In the genomic region with DNA sequence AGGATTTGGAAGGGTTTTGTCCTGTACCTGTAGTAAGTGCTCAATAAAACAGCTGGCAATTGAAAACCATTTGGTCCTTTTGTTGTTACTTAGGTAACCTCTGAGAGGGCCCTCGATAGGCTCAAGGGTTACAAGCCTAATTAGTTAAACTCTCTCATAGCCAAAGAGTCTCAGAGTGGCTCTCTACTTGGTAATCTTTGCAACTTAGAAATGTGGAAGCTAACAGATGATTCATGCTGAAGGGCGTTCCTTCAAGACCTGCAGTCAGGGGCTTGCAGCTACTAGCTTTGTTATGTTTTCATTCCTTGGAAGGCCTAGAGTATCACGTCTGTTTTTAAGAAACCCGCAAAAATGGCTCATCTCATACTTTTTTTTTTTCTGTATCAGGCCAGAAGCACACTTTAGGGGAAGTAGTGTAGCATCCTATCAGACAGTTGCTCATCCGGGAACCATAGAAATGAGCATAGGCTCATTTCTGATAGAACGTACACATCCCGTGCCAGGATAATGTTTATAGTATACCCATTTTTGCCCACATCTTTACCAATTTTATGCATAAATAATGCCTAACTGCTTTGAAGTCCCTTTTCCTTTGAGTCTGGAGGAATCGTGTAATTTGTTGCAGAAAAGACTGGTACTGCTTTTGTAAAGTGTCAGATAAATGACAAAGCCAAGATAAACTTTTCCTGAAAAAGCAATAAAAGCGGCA, we compare ENCODE assay signal across 8 mouse cellular contexts. TPM values are rescaled to one million over a fixed set of nuclear protein-coding genes. Genes with fewer than 3 reads are reported as not detected.
DNase-seq lines count a peak whose midpoint lies in the region; ATAC-seq and TF ChIP-seq lines count a peak whose summit lies in the region.

No protein-coding gene starts in this region.

- no peaks in the 10 kb centered on the region for H3K9me3 ChIP-seq in MEL (replicated peaks; ENCODE audit: insufficient read depth, low read length)
- no peaks in the 10 kb centered on the region for H3K9me3 ChIP-seq in forebrain, postnatal 0 days (ENCODE audit: low read length)
- no peaks in the 10 kb centered on the region for H3K9me3 ChIP-seq in lung, postnatal 0 days (ENCODE audit: low read length)

- no peak for ATAC-seq in forebrain, postnatal 0 days
- peak; percentile 30 for ATAC-seq in lung, postnatal 0 days

- H3K79me2 ChIP-seq in MEL (ENCODE audit: control insufficient read depth, insufficient read depth, low read length, poor library complexity), result peaks cover 6% of the 10 kb centered on the region; the same call in 1 of the 2 replicates

- H3K4me3 ChIP-seq in MEL (ENCODE audit: control insufficient read depth in 1 of 2, insufficient read depth in 1 of 2, low read depth in 2 of 2, low read length in 2 of 2), result peak overlapping the region; percentile 87 to 97
- H3K4me3 ChIP-seq in forebrain, postnatal 0 days (ENCODE audit: low read depth, low read length), result peak overlapping the region; percentile 92
- H3K4me3 ChIP-seq in lung, postnatal 0 days (ENCODE audit: low read depth, low read length), result peak overlapping the region; percentile 57; the same call in 1 of the 2 replicates

- TF ChIP-seq POLR2A in MEL (IDR thresholded peaks at IDR 0.05; ENCODE audit: control insufficient read depth in 1 of 2, insufficient read depth in 1 of 2, low read depth in 1 of 2, low read length in 2 of 2, poor library complexity in 1 of 2), result no peak

- no peaks in the 10 kb centered on the region for H3K27me3 ChIP-seq in MEL (ENCODE audit: control insufficient read depth in 1 of 2, insufficient read depth in 2 of 2, low read length in 2 of 2)
- no peaks in the 10 kb centered on the region for H3K27me3 ChIP-seq in forebrain, postnatal 0 days (ENCODE audit: insufficient read depth, low read length)
- no peaks in the 10 kb centered on the region for H3K27me3 ChIP-seq in lung, postnatal 0 days (replicated peaks; ENCODE audit: insufficient read depth, low read length)

- DNase-seq in A20 (ENCODE audit: low read depth, low spot score) (peak; percentile 56), MEL (ENCODE audit: low read depth, low spot score) (peak; percentile 86)
- DNase-seq in forebrain, postnatal 0 days, result no peak
- peak; percentile 82 for DNase-seq in lung, postnatal 0 days (ENCODE audit: low spot score)
- no peak for DNase-seq in thymus, postnatal 36 days
- no peak for DNase-seq in ovary, adult 18-20 months (ENCODE audit: low spot score)
- DNase-seq in thymus, adult 18-20 months, result no peak
- no peak for DNase-seq in ovary, postnatal 36 days (ENCODE audit: low spot score)

- TF ChIP-seq RAD21 in MEL (IDR thresholded peaks at IDR 0.05; ENCODE audit: low read depth, low read length), result no peak

- H3K9ac ChIP-seq in MEL (ENCODE audit: control insufficient read depth, low read depth, low read length, poor library complexity, severe bottlenecking), result peak overlapping the region; percentile 97
- peak overlapping the region; percentile 95; the same call in 1 of the 2 replicates for H3K9ac ChIP-seq in forebrain, postnatal 0 days
- H3K9ac ChIP-seq in lung, postnatal 0 days (replicated peaks; ENCODE audit: low read depth), result 0 out of 2 replicates have a peak overlapping the region, but pooled peaks have one; percentile 50

- TF ChIP-seq CTCF in MEL (IDR thresholded peaks at IDR 0.05 in 2 of 3, conservative IDR thresholded peaks at IDR 0.05 in 1 of 3; ENCODE audit: control insufficient read depth in 1 of 3, insufficient read depth in 1 of 3, low read depth in 2 of 3, low read length in 3 of 3, poor library complexity in 1 of 3, severe bottlenecking in 1 of 3), result no peak
- TF ChIP-seq CTCF in forebrain, postnatal 0 days (IDR thresholded peaks at IDR 0.05; ENCODE audit: low read depth), result no peak
- no peak for TF ChIP-seq CTCF in lung, postnatal 0 days (IDR thresholded peaks at IDR 0.05)

- 77% methylated on average over 9 of the region's 9 CpGs for WGBS in forebrain, postnatal 0 days
- WGBS in lung, postnatal 0 days, result 58% methylated on average over 9 of the region's 9 CpGs

- peak overlapping the region; percentile 60 for H3K4me2 ChIP-seq in forebrain, postnatal 0 days (ENCODE audit: low read depth)
- H3K4me2 ChIP-seq in lung, postnatal 0 days (replicated peaks; ENCODE audit: low read depth, low read length), result peak overlapping the region; percentile 73

- TF ChIP-seq EP300 in MEL (IDR thresholded peaks at IDR 0.05; ENCODE audit: low read depth in 1 of 2, low read length in 2 of 2), result peak; percentile 61 to 66; a peak in 3 of 4 replicates
- peak; percentile 58; the same call in 1 of the 2 replicates for TF ChIP-seq EP300 in lung, postnatal 0 days (IDR thresholded peaks at IDR 0.05)

- H3K36me3 ChIP-seq in MEL (ENCODE audit: control insufficient read depth in 1 of 2, insufficient read depth in 2 of 2, low read length in 2 of 2), result peaks cover 0 to 6% of the 10 kb centered on the region in 2 experiments; a peak in 2 of 4 replicates
- peaks cover 9% of the 10 kb centered on the region; the same call in 1 of the 2 replicates for H3K36me3 ChIP-seq in forebrain, postnatal 0 days (ENCODE audit: insufficient read depth)
- no peaks in the 10 kb centered on the region for H3K36me3 ChIP-seq in lung, postnatal 0 days (ENCODE audit: insufficient read depth, low read length)

- peak overlapping the region; percentile 78 for H3K27ac ChIP-seq in MEL (ENCODE audit: control insufficient read depth, low read depth, low read length)
- no peak overlapping the region for H3K27ac ChIP-seq in forebrain, postnatal 0 days (ENCODE audit: low read depth, low read length)
- no peak overlapping the region for H3K27ac ChIP-seq in lung, postnatal 0 days (ENCODE audit: low read length)

- peaks cover 2 to 8% of the 10 kb centered on the region in 2 experiments; a peak in 2 of 4 replicates for H3K4me1 ChIP-seq in MEL (ENCODE audit: control insufficient read depth in 1 of 2, insufficient read depth in 2 of 2, low read length in 2 of 2)
- H3K4me1 ChIP-seq in forebrain, postnatal 0 days (ENCODE audit: insufficient read depth), result no peaks in the 10 kb centered on the region
- no peaks in the 10 kb centered on the region for H3K4me1 ChIP-seq in lung, postnatal 0 days (ENCODE audit: insufficient read depth, low read depth, low read length)

TF ChIP-seq in MEL, 35 proteins besides CTCF, POLR2A, EP300 and RAD21 (continues in another document):
- TF ChIP-seq ZKSCAN1 (IDR thresholded peaks at IDR 0.05; ENCODE audit: low read depth, low read length) (no peak; the same call in 1 of the 2 replicates), ZNF384 (IDR thresholded peaks at IDR 0.05; ENCODE audit: low read depth, low read length) (peak; percentile 96), GATA1 (IDR thresholded peaks at IDR 0.05; ENCODE audit: low read depth, low read length) (peak; percentile 88), HCFC1 (IDR thresholded peaks at IDR 0.05; ENCODE audit: low read depth, low read length) (peak; percentile 61; the same call in 1 of the 2 replicates), TCF12 (IDR thresholded peaks at IDR 0.05; ENCODE audit: low read depth, low read length) (no peak), KAT2A (conservative IDR thresholded peaks at IDR 0.05; ENCODE audit: low read depth, low read length) (no peak), ELF1 (IDR thresholded peaks at IDR 0.05; ENCODE audit: low read depth, low read length) (no peak; the same call in 1 of the 2 replicates), MAX (IDR thresholded peaks at IDR 0.05; ENCODE audit: low read length) (0 out of 2 replicates have a peak, but pooled peaks have one; percentile 16), CHD1 (IDR thresholded peaks at IDR 0.05; ENCODE audit: low read depth, low read length) (no peak), SIN3A (IDR thresholded peaks at IDR 0.05; ENCODE audit: low read length) (peak; percentile 88), POLR2AphosphoS2 (IDR thresholded peaks at IDR 0.05; ENCODE audit: low read length) (no peak), ZMIZ1 (IDR thresholded peaks at IDR 0.05; ENCODE audit: low read depth, low read length) (no peak), NRF1 (IDR thresholded peaks at IDR 0.05; ENCODE audit: insufficient read depth, low read depth, low read length, poor library complexity, severe bottlenecking) (no peak), USF2 (IDR thresholded peaks at IDR 0.05; ENCODE audit: borderline replicate concordance in 1 of 2, insufficient read depth in 1 of 2, low read depth in 1 of 2, low read length in 2 of 2) (no peak), CHD2 (IDR thresholded peaks at IDR 0.05; ENCODE audit: low read length) (no peak), MAFK (IDR thresholded peaks at IDR 0.05; ENCODE audit: borderline replicate concordance, low read depth, low read length) (no peak), UBTF (IDR thresholded peaks at IDR 0.05; ENCODE audit: borderline replicate concordance, insufficient read depth, low read depth, low read length) (no peak), MXI1 (IDR thresholded peaks at IDR 0.05; ENCODE audit: low read depth, low read length) (0 out of 2 replicates have a peak, but pooled peaks have one; percentile 60), POLR2AphosphoS5 (IDR thresholded peaks at IDR 0.05; ENCODE audit: borderline replicate concordance, low read depth, low read length) (no peak), JUND (IDR thresholded peaks at IDR 0.05; ENCODE audit: low read depth, low read length) (no peak), ZC3H11A (IDR thresholded peaks at IDR 0.05; ENCODE audit: low read depth, low read length) (no peak), MAZ (IDR thresholded peaks at IDR 0.05; ENCODE audit: low read depth, low read length) (no peak), RCOR1 (IDR thresholded peaks at IDR 0.05; ENCODE audit: low read depth, low read length) (peak; percentile 62), MYB (IDR thresholded peaks at IDR 0.05; ENCODE audit: low read depth, low read length) (no peak), TAL1 (IDR thresholded peaks at IDR 0.05; ENCODE audit: low read length) (peak; percentile 42)

RNA-seq across cellular contexts. Expression of a gene that starts 2.6 kb away (rescaled TPM):
- 7.7 and 8.7 TPM in 2 replicates for total RNA-seq in MEL (2012; rRNA removed)
- polyA plus RNA-seq in MEL (2012; ENCODE audit: insufficient read depth in 1 of 2, insufficient read length in 2 of 2, low read depth in 1 of 2, low replicate concordance in 2 of 2, missing spikeins in 1 of 2), result 10 to 100 TPM in 1 of 2 experiments, not detected in 1; 13.0 TPM
- total RNA-seq in forebrain, postnatal 0 days (2014; rRNA removed), result 37.4 and 41.2 TPM in 2 replicates
- 42.6 and 44.2 TPM in 2 replicates for polyA plus RNA-seq in forebrain, postnatal 0 days (2015; fragmentation: Nextera tagmentation; extraction: Ambion mirVana)
- polyA plus RNA-seq in lung, postnatal 0 days (2015; fragmentation: Nextera tagmentation; extraction: Ambion mirVana), result 14.6 and 18.4 TPM in 2 replicates

RNA-seq across cellular contexts. Expression of a gene that starts 9.6 kb away (rescaled TPM):
- total RNA-seq in MEL (2012; rRNA removed), result not detected in 2 replicates
- not detected for polyA plus RNA-seq in MEL (2012; ENCODE audit: insufficient read depth in 1 of 2, insufficient read length in 2 of 2, low read depth in 1 of 2, low replicate concordance in 2 of 2, missing spikeins in 1 of 2)
- 1.2 and 2.8 TPM in 2 replicates for total RNA-seq in forebrain, postnatal 0 days (2014; rRNA removed)
- 1.4 and 1.9 TPM in 2 replicates for polyA plus RNA-seq in forebrain, postnatal 0 days (2015; fragmentation: Nextera tagmentation; extraction: Ambion mirVana)
- polyA plus RNA-seq in lung, postnatal 0 days (2015; fragmentation: Nextera tagmentation; extraction: Ambion mirVana), result 9.9 and 10.1 TPM in 2 replicates

Comparison
In these comparisons a context has a peak if more than half of its experiments do, and no peak if none do; other contexts are left out.
1. DNase-seq: peak in A20 (single experiment), MEL (single experiment) and lung, postnatal 0 days (single experiment); none in forebrain, postnatal 0 days (single experiment), thymus, postnatal 36 days (0 of 2), ovary, adult 18-20 months (single experiment), thymus, adult 18-20 months (0 of 2) and ovary, postnatal 36 days (single experiment).
2. Peak in every context shown above with its lines, with median percentiles within 50 percentile points of each other: H3K4me3 ChIP-seq and H3K9ac ChIP-seq.